Mouse (Mus musculus): ENCODE results near the gene Crisp2. TPM values are rescaled to one million over a fixed set of nuclear protein-coding genes. Genes with fewer than 3 reads are reported as not detected.

The Crisp2 gene
- polyA plus RNA-seq, 1 experiment from 2014 or later: 0.13 TPM

DNA sequence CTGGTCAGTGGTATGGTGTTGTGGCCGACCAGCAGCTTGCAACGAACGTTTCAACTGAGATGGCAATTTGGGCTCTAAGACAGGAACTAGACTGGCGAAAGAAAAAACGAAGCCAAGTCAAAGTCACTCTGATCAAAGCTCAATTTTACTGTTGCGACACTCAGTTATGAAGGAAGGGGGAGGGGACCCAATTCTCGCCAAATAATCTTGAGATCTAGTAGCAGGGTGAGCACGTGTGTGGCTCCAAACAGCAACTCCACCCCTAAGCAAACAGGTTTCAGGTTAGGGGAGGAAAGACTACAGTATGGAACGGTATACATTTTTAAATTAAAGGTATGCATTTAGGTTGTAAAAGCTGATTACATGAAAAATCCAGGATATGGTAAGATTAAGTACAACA, 14.7 kb upstream of the Crisp2 start:
- no peak for ATAC-seq
- Histone ChIP-seq H3K4me2 (ENCODE audit: low read depth, low read length) (peak overlapping the region; percentile 27; the same call in 1 of the 2 replicates), H3K27me3 (ENCODE audit: insufficient read depth, low read length) (no peaks in the 10 kb centered on the region), H3K36me3 (replicated peaks; ENCODE audit: insufficient read depth, low read length) (peaks cover 11% of the 10 kb centered on the region), H3K4me3 (ENCODE audit: low read depth, low read length) (no peak overlapping the region), H3K4me1 (ENCODE audit: insufficient read depth) (peaks cover 7% of the 10 kb centered on the region; the same call in 1 of the 2 replicates), H3K27ac (ENCODE audit: low read depth) (no peak overlapping the region), H3K9ac (replicated peaks) (no peak overlapping the region), H3K9me3 (ENCODE audit: low read length) (no peaks in the 10 kb centered on the region)
- WGBS (ENCODE audit: insufficient replicate concordance): 37% methylated on average over 9 of the region's 9 CpGs
- DNase-seq: no peak
- TF ChIP-seq EP300 (IDR thresholded peaks at IDR 0.05; ENCODE audit: low read depth): no peak
- TF ChIP-seq CTCF (IDR thresholded peaks at IDR 0.05; ENCODE audit: low read depth): no peak

DNA sequence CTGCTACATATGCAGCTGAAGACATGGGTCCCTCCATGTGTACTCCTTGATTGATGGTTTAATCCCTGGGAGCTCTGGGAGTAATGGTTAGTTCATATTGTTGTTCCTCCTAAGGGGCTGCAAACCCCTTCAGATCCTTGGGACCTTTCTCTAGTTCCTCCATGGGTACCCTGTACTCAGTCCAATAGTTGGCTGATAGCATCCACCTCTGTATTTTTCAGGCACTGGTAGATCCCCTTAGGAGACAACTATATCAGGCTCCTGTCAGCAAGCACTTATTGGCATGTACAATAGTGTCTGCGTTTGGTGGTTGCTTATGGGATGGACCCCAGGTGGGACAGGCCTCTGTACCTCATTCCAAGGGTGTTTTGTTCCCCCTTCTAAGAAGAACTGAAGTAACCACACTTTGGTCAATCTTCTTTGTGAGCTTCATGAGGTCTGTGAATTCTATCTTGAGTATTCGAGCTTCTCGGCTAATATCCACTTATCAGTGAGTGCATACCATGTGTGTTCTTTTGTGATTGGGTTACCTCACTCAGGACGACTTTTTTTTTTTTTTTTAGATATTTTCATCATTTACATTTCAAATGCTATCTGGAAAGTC, 10.6 kb upstream of the Crisp2 start:
- TF ChIP-seq CTCF (IDR thresholded peaks at IDR 0.05; ENCODE audit: low read depth): no peak
- TF ChIP-seq EP300 (IDR thresholded peaks at IDR 0.05; ENCODE audit: low read depth): peak; percentile 74; the same call in 1 of the 2 replicates
- H3K9ac ChIP-seq (replicated peaks): peak overlapping the region; percentile 34
- peak overlapping the region; percentile 68 for H3K4me2 ChIP-seq (ENCODE audit: low read depth, low read length)
- DNase-seq (no peak), ATAC-seq (peak; percentile 60)
- H3K36me3 ChIP-seq (replicated peaks; ENCODE audit: insufficient read depth, low read length): peaks cover 7% of the 10 kb centered on the region
- H3K9me3 ChIP-seq (ENCODE audit: low read length): no peaks in the 10 kb centered on the region
- H3K4me1 ChIP-seq (ENCODE audit: insufficient read depth): peaks cover 7% of the 10 kb centered on the region; the same call in 1 of the 2 replicates
- peak overlapping the region; percentile 41; the same call in 1 of the 2 replicates for H3K27ac ChIP-seq (ENCODE audit: low read depth)
- peak overlapping the region; percentile 31 for H3K4me3 ChIP-seq (ENCODE audit: low read depth, low read length)
- H3K27me3 ChIP-seq (ENCODE audit: insufficient read depth, low read length): no peaks in the 10 kb centered on the region
- 48% methylated on average over 4 of the region's 4 CpGs for WGBS (ENCODE audit: insufficient replicate concordance)

DNA sequence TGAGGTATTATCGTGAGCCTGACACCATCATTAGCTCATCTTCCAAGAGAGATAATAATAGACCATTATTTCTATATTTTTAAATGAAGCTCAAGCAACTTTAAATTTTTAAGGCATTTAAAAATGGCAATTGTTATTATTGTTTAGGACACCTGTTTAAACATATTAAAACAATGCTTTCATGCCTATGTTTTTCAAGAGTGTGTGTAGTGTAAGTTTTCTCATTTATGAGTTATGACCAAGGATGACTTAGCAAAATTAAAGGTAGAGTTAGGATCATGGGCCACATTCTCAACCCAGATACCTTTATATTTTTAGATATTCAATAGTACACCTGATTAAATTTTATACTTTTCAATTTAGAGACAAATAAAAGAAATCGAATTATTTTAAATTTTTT, 5.5 kb upstream of the Crisp2 start:
- DNase-seq (no peak), ATAC-seq (no peak)
- TF ChIP-seq CTCF (IDR thresholded peaks at IDR 0.05; ENCODE audit: low read depth) (no peak), EP300 (IDR thresholded peaks at IDR 0.05; ENCODE audit: low read depth) (no peak)
- no peaks in the 10 kb centered on the region for H3K9me3 ChIP-seq (ENCODE audit: low read length)
- H3K4me3 ChIP-seq (ENCODE audit: low read depth, low read length): peak overlapping the region; percentile 54
- H3K4me1 ChIP-seq (ENCODE audit: insufficient read depth): 0 out of 2 replicates have a peak, but pooled peaks cover 9% of the 10 kb centered on the region
- peak overlapping the region; percentile 30; the same call in 1 of the 2 replicates for H3K27ac ChIP-seq (ENCODE audit: low read depth)
- H3K9ac ChIP-seq (replicated peaks): no peak overlapping the region
- no peaks in the 10 kb centered on the region for H3K27me3 ChIP-seq (ENCODE audit: insufficient read depth, low read length)
- H3K4me2 ChIP-seq (ENCODE audit: low read depth, low read length): no peak overlapping the region
- H3K36me3 ChIP-seq (replicated peaks; ENCODE audit: insufficient read depth, low read length): no peaks in the 10 kb centered on the region
- WGBS (ENCODE audit: insufficient replicate concordance): 49% methylated on average over 2 of the region's 2 CpGs

DNA sequence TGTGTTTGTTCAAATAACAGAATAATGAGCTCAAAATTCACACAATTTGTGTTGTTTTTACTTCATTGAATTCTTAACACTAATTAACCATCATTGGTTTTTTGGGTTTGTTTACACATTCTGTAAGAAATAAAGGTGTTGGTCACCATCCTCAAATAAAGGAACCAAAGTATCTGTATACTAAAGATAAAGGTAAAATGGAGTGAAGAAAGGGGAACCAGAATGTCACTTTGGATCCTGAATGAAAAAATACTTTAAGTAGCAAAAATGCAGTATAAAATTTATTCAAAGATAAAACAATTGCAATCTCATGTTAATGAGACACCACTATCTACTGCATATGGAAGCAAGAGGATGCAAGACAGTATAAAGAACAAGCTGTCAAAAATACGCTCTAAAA, 4.8 kb upstream of the Crisp2 start:
- Histone ChIP-seq H3K9me3 (ENCODE audit: low read length) (no peaks in the 10 kb centered on the region), H3K9ac (replicated peaks) (no peak overlapping the region), H3K4me2 (ENCODE audit: low read depth, low read length) (no peak overlapping the region), H3K27ac (ENCODE audit: low read depth) (peak overlapping the region; percentile 13; the same call in 1 of the 2 replicates), H3K4me1 (ENCODE audit: insufficient read depth) (0 out of 2 replicates have a peak, but pooled peaks cover 9% of the 10 kb centered on the region), H3K36me3 (replicated peaks; ENCODE audit: insufficient read depth, low read length) (no peaks in the 10 kb centered on the region), H3K4me3 (ENCODE audit: low read depth, low read length) (peak overlapping the region; percentile 54), H3K27me3 (ENCODE audit: insufficient read depth, low read length) (no peaks in the 10 kb centered on the region)
- no peak for ATAC-seq
- DNase-seq: no peak
- TF ChIP-seq EP300 (IDR thresholded peaks at IDR 0.05; ENCODE audit: low read depth) (no peak; the same call in 1 of the 2 replicates), CTCF (IDR thresholded peaks at IDR 0.05; ENCODE audit: low read depth) (no peak)
- 58% methylated on average over 1 of the region's 1 CpGs for WGBS (ENCODE audit: insufficient replicate concordance)

DNA sequence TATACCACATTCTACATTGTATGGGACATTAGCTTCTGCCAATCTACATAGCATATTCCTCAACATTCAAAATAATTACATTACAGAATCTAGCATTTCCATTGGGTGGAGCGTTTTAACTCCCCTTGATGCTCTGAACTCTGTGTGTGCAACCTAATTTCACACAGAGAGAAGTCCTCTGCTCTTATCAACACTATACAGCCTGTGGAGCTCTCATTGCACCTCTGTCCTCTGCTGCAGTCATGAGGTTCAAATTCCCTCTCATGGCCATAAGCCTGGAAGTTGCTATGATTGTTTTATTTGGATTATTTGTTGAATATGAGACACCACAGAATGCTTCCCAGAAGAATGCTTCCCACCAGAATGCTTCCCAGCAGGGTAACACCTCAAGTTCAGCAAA, 4.1 kb upstream of the Crisp2 start, which contains the start of gene Rhag:
Gene Rhag (plus strand): TSS at position 193 of the 400 bp plus-strand sequence.
- peak within 1 kb of the TSS; percentile 3; the same call in 1 of the 2 replicates for H3K4me2 ChIP-seq (ENCODE audit: low read depth, low read length)
- peak within 1 kb of the TSS; percentile 86 for H3K27ac ChIP-seq (ENCODE audit: low read depth)
- H3K27me3 ChIP-seq (ENCODE audit: insufficient read depth, low read length): no peaks in the 10 kb centered on the region
- H3K9ac ChIP-seq (replicated peaks): peak within 1 kb of the TSS; percentile 70
- 26% methylated on average over 1 of the region's 1 CpGs for WGBS (ENCODE audit: insufficient replicate concordance)
- H3K9me3 ChIP-seq (ENCODE audit: low read length): no peaks in the 10 kb centered on the region
- no peaks in the 10 kb centered on the region for H3K36me3 ChIP-seq (replicated peaks; ENCODE audit: insufficient read depth, low read length)
- peak within 1 kb of the TSS; percentile 54 for H3K4me3 ChIP-seq (ENCODE audit: low read depth, low read length)
- TF ChIP-seq EP300 (IDR thresholded peaks at IDR 0.05; ENCODE audit: low read depth) (peak; percentile 92), CTCF (IDR thresholded peaks at IDR 0.05; ENCODE audit: low read depth) (no peak)
- ATAC-seq: peak; percentile 81
- DNase-seq: peak; percentile 44
- H3K4me1 ChIP-seq (ENCODE audit: insufficient read depth): 0 out of 2 replicates have a peak, but pooled peaks cover 9% of the 10 kb centered on the region

DNA sequence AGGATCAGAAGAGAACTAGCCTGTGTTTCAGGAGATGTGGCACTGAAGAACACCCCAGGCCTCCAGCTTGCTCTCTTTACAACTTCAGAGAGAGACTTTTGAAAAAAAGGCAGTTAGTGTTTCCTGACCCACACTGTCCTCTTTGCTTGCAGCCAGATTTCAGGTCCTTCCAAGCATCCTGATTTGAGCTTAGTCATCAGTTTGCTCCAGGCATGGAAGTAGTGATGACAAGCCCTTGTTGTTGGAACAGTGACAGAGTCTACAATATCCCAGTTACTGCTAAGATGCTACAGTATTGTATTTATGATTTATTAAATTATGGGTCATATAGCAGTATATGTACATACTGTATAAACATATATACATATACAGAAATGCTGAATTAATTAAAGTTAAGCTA, 1.3 kb upstream of the Crisp2 start:
- H3K9me3 ChIP-seq (ENCODE audit: low read length): no peaks in the 10 kb centered on the region
- no peak overlapping the region for H3K4me3 ChIP-seq (ENCODE audit: low read depth, low read length)
- H3K4me1 ChIP-seq (ENCODE audit: insufficient read depth): 0 out of 2 replicates have a peak, but pooled peaks cover 12% of the 10 kb centered on the region
- no peak for TF ChIP-seq CTCF (IDR thresholded peaks at IDR 0.05; ENCODE audit: low read depth)
- no peak for TF ChIP-seq EP300 (IDR thresholded peaks at IDR 0.05; ENCODE audit: low read depth)
- H3K9ac ChIP-seq (replicated peaks): no peak overlapping the region
- H3K27me3 ChIP-seq (ENCODE audit: insufficient read depth, low read length): no peaks in the 10 kb centered on the region
- no peaks in the 10 kb centered on the region for H3K36me3 ChIP-seq (replicated peaks; ENCODE audit: insufficient read depth, low read length)
- DNase-seq (no peak), ATAC-seq (no peak)
- H3K27ac ChIP-seq (ENCODE audit: low read depth): peak overlapping the region; percentile 68
- H3K4me2 ChIP-seq (ENCODE audit: low read depth, low read length): no peak overlapping the region
